Mouse (Mus musculus) lung, embryonic 16.5 days (tissue): ENCODE measurements at regions not wholly inside any gene's neighbourhood (a gene's known extent, or its start where the extent isn't known, plus 50 kb on each side); places are given as distances from the start of the nearest gene placed in this dataset.

Experiments used
- ATAC-seq: fragments of 200-750 bp; cut with Nextera tagmentation; 2 replicates; pipeline ENCODE4 v1.8.0; 2017; ENCODE audit warnings: low read depth, mild to moderate bottlenecking, moderate library complexity
- H3K27ac ChIP-seq: fragments of 300-500 bp; sonication (generic); 2 replicates; pipeline ENCODE4 v1.5.1; 2014; ENCODE audit warnings: mild to moderate bottlenecking, control low read depth, low read length
- H3K27me3 ChIP-seq: fragments of 300-500 bp; sonication (generic); 2 replicates; pipeline ENCODE4 v1.6.1; 2014; ENCODE audit warnings: low read depth, low read length, mixed read lengths; ENCODE audit not compliant: control insufficient read depth, insufficient read depth
- H3K36me3 ChIP-seq: fragments of 300-500 bp; sonication (generic); 2 replicates; pipeline ENCODE4 v1.6.1; 2014; ENCODE audit warnings: low read length; ENCODE audit not compliant: control insufficient read depth, insufficient read depth
- H3K4me1 ChIP-seq: fragments of 300-500 bp; sonication (generic); replicated peaks from 2 replicates; pipeline ENCODE4 v1.6.1; 2014; ENCODE audit warnings: low read length, mixed read lengths; ENCODE audit not compliant: control insufficient read depth, insufficient read depth
- H3K4me2 ChIP-seq: fragments of 300-500 bp; sonication (generic); 2 replicates; pipeline ENCODE4 v1.6.1; 2014; ENCODE audit warnings: low read depth, low read length, control low read depth
- H3K4me3 ChIP-seq: fragments of 300-500 bp; sonication (generic); 2 replicates; pipeline ENCODE4 v1.5.1; 2014; ENCODE audit warnings: mild to moderate bottlenecking, low read length, control low read depth
- H3K9ac ChIP-seq: fragments of 300-500 bp; sonication (generic); 2 replicates; pipeline ENCODE4 v1.6.1; 2014; ENCODE audit warnings: low read length, control low read depth
- H3K9me3 ChIP-seq: fragments of 300-500 bp; sonication (generic); 2 replicates; pipeline ENCODE4 v1.6.1; 2016; ENCODE audit warnings: low read length; ENCODE audit not compliant: control insufficient read depth
- WGBS: fragments of 180-500 bp; shearing (Covaris S2); extraction: QIAGEN DNeasy Blood & Tissue Kit; methylation state at CpG from one replicate; pipeline ENCODE4 v1.1.7; 2014; 5-methylcytosine and 5-hydroxymethylcytosine counted together

- Histone ChIP-seq H3K4me2 (peak overlapping the region; percentile 25), H3K9ac (no peak overlapping the region), H3K36me3 (no peaks in the 10 kb centered on the region), H3K27ac (no peak overlapping the region), H3K9me3 (no peaks in the 10 kb centered on the region), H3K4me3 (no peak overlapping the region), H3K4me1 (no peaks in the 10 kb centered on the region), H3K27me3 (no peaks in the 10 kb centered on the region)
- ATAC-seq, result no peak
- 47% methylated on average over 15 of the region's 15 CpGs for WGBS
These were observed 236.4 kb downstream of the Gm12728 start for GRCm38 (mm10) chr4:106025966-106026637.

GRCm38 (mm10) chr4:106040376-106040775 lies 250.7 kb downstream of the Gm12728 start:
- Histone ChIP-seq H3K4me2 (no peak overlapping the region), H3K4me3 (no peak overlapping the region), H3K27me3 (no peaks in the 10 kb centered on the region), H3K4me1 (peaks cover 2% of the 10 kb centered on the region; the same call in 1 of the 2 replicates), H3K9ac (no peak overlapping the region), H3K36me3 (no peaks in the 10 kb centered on the region), H3K9me3 (no peaks in the 10 kb centered on the region), H3K27ac (no peak overlapping the region)
- ATAC-seq, result no peak
- 67% methylated on average over 7 of the region's 7 CpGs for WGBS

GRCm38 (mm10) chr4:106042456-106042855 lies 252.8 kb downstream of the Gm12728 start:
- no peak for ATAC-seq
- Histone ChIP-seq H3K9ac (no peak overlapping the region), H3K4me1 (peaks cover 2% of the 10 kb centered on the region; the same call in 1 of the 2 replicates), H3K27me3 (no peaks in the 10 kb centered on the region), H3K9me3 (no peaks in the 10 kb centered on the region), H3K36me3 (no peaks in the 10 kb centered on the region), H3K27ac (no peak overlapping the region), H3K4me3 (no peak overlapping the region), H3K4me2 (no peak overlapping the region)
- WGBS, result 41% methylated on average over 3 of the region's 3 CpGs

DNA sequence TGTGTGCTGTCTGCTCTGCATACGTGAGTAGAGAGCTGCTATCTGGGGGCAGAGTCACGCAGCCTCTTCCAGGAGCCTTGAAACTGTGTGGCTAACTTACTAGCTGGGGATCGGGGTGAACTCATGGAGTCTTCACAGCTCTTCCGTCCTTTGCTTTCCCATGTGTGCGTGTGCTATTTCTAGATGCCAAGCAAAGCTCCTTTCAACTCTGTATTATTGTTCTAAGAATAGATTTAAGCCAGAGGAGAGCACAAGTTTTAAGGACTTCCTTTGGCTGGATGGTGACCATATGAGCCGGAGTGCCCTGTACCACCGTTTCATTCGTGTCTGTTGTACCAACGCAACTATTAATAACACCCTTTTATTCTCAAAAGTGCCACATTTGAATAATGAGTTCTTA lies 254.0 kb downstream of the Gm12728 start:
- Histone ChIP-seq H3K27ac (no peak overlapping the region), H3K36me3 (no peaks in the 10 kb centered on the region), H3K4me1 (peaks cover 1% of the 10 kb centered on the region; the same call in 1 of the 2 replicates), H3K27me3 (no peaks in the 10 kb centered on the region), H3K4me3 (no peak overlapping the region), H3K9ac (no peak overlapping the region), H3K9me3 (no peaks in the 10 kb centered on the region), H3K4me2 (no peak overlapping the region)
- WGBS, result 77% methylated on average over 9 of the region's 9 CpGs
- no peak for ATAC-seq

DNA sequence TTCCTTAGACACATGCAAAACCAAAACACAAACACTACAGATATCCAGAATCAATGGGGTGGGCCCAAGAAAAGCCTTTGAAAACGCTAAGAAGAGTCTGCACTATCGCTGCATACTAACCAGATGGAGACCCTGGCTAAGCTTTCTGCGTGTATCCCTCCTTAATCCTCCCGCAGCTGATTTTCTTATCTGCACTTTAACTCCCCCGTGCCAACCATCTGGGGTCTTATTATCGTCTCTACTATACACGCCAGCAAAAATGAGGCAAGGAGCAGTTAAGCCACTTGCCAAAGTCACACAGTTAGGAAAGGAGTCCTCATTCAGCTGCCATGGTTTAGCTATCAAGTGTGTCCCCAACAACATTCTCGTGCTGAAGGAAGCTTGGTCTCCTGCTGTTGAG lies 258.4 kb downstream of the Gm12728 start:
- no peak overlapping the region for H3K4me2 ChIP-seq
- ATAC-seq, result no peak
- no peaks in the 10 kb centered on the region for H3K4me1 ChIP-seq
- H3K9me3 ChIP-seq, result no peaks in the 10 kb centered on the region
- H3K27me3 ChIP-seq, result no peaks in the 10 kb centered on the region
- H3K9ac ChIP-seq, result no peak overlapping the region
- H3K27ac ChIP-seq, result no peak overlapping the region
- H3K36me3 ChIP-seq, result no peaks in the 10 kb centered on the region
- H3K4me3 ChIP-seq, result no peak overlapping the region
- WGBS, result 61% methylated on average over 8 of the region's 8 CpGs

- H3K4me1 ChIP-seq, result no peaks in the 10 kb centered on the region
- H3K9me3 ChIP-seq, result no peaks in the 10 kb centered on the region
- H3K27me3 ChIP-seq, result no peaks in the 10 kb centered on the region
- H3K4me2 ChIP-seq, result no peak overlapping the region
- no peak overlapping the region for H3K9ac ChIP-seq
- ATAC-seq, result no peak
- 74% methylated on average over 8 of the region's 8 CpGs for WGBS
- H3K27ac ChIP-seq, result no peak overlapping the region
- no peak overlapping the region for H3K4me3 ChIP-seq
- H3K36me3 ChIP-seq, result no peaks in the 10 kb centered on the region
These were observed 259.1 kb downstream of the Gm12728 start for GRCm38 (mm10) chr4:106048797-106049196.

DNA sequence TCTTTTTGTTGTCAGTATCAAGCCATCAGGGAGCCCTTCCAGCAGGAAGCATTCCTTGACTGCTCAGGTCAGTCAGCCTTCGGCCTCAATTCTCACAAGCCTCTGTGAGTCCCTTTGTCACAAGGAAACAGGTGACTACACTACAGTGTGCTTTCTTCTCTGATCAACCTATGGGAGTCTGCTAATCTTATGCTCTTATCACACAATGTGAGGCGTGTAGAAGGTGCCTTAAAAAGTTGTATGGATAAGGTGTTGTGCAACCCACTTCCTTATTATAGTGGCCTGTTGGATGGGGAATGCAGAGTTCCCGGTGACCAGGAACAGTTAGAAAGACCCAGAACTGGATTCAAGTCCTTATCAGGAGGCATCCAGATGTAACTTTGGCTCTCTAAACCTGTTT lies 260.2 kb downstream of the Gm12728 start:
- 74% methylated on average over 3 of the region's 3 CpGs for WGBS
- Histone ChIP-seq H3K27ac (no peak overlapping the region), H3K4me3 (no peak overlapping the region), H3K9ac (no peak overlapping the region), H3K4me1 (no peaks in the 10 kb centered on the region), H3K9me3 (no peaks in the 10 kb centered on the region), H3K4me2 (no peak overlapping the region), H3K36me3 (no peaks in the 10 kb centered on the region), H3K27me3 (no peaks in the 10 kb centered on the region)
- ATAC-seq, result no peak

- no peak overlapping the region for H3K9ac ChIP-seq
These were observed 260.6 kb downstream of the Gm12728 start for GRCm38 (mm10) chr4:106050297-106050696.

GRCm38 (mm10) chr4:106053496-106053895 lies 262.5 kb upstream of the Usp24 start:
- H3K4me2 ChIP-seq, result no peak overlapping the region
- no peak overlapping the region for H3K9ac ChIP-seq
- no peaks in the 10 kb centered on the region for H3K36me3 ChIP-seq
- no peak for ATAC-seq
- WGBS, result 41% methylated on average over 9 of the region's 9 CpGs
- H3K27ac ChIP-seq, result no peak overlapping the region
- H3K4me3 ChIP-seq, result no peak overlapping the region
- no peaks in the 10 kb centered on the region for H3K27me3 ChIP-seq
- H3K9me3 ChIP-seq, result no peaks in the 10 kb centered on the region
- H3K4me1 ChIP-seq, result no peaks in the 10 kb centered on the region

More at GRCm38 (mm10) chr4:106050297-106050696, 260.6 kb downstream of the Gm12728 start:
- Histone ChIP-seq H3K27ac (no peak overlapping the region), H3K9me3 (no peaks in the 10 kb centered on the region), H3K36me3 (no peaks in the 10 kb centered on the region), H3K4me1 (no peaks in the 10 kb centered on the region), H3K4me3 (no peak overlapping the region), H3K27me3 (no peaks in the 10 kb centered on the region), H3K4me2 (no peak overlapping the region)
- no peak for ATAC-seq
- 91% methylated on average over 3 of the region's 3 CpGs for WGBS

DNA sequence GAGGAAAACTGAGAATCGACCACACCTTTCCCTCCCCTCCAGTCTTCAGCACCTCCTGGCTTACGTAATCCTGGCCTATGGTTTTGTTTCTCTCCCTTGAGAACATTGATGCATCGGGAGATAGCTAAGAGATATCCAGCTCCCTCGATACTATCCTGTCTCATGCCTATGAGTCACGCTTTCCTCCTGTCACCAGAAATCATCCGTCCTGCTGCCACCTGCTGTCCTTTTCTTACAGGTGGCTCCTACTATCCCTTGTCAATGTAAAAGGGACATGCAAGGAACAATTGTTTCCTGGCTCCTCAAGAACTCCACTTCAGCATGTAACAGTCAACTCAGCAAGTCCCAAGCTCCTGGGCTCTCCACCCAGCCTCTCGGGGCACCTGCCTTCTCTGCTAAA lies 261.7 kb upstream of the Usp24 start:
- H3K36me3 ChIP-seq, result no peaks in the 10 kb centered on the region
- H3K27me3 ChIP-seq, result no peaks in the 10 kb centered on the region
- no peaks in the 10 kb centered on the region for H3K4me1 ChIP-seq
- no peak overlapping the region for H3K4me2 ChIP-seq
- H3K4me3 ChIP-seq, result no peak overlapping the region
- no peak for ATAC-seq
- WGBS, result 44% methylated on average over 7 of the region's 7 CpGs
- no peak overlapping the region for H3K27ac ChIP-seq
- H3K9me3 ChIP-seq, result no peaks in the 10 kb centered on the region
- H3K9ac ChIP-seq, result no peak overlapping the region
